Mouse (Mus musculus): ENCODE data around the gene Lsm7. TPM values are rescaled to one million over a fixed set of nuclear protein-coding genes. Genes with fewer than 3 reads are reported as not detected.

The Lsm7 gene
- polyA plus RNA-seq, 2 experiments, result 371 to 417 TPM

DNA sequence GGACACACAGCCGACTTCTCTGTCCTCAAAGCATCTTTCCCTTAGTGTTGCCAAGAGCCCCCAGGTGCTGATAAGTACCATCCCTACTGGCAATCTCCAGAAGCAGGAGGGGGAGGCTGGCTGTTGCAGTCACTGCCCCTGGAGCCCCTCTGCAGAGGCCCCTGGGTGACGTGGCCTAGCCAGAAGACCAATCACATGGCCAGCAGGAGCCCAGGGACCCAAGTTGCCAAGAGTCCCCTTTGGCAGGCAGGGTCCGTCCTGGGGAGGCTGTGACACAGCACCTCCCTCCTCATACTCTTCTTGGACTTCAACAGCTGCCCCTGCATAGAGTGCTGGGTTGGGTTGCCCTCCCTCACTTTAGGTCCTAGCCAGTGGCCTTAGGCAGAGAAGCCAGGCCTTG is 52.0 kb downstream of the Lsm7 start:
- DNase-seq (ENCODE audit: low spot score) (no peak), ATAC-seq (ENCODE audit: low FRiP score, low read depth) (no peak)
- peaks cover 52% of the 10 kb centered on the region for H3K36me3 ChIP-seq (ENCODE audit: control insufficient read depth, insufficient read depth, low read length)
- no peak overlapping the region for H3K9ac ChIP-seq (ENCODE audit: low read depth, low read length, severe bottlenecking)
- H3K4me3 ChIP-seq (replicated peaks; ENCODE audit: low read length), result no peak overlapping the region
- peaks cover 17% of the 10 kb centered on the region; the same call in 1 of the 2 replicates for H3K4me1 ChIP-seq (ENCODE audit: control insufficient read depth, insufficient read depth, low read length)
- H3K27ac ChIP-seq (replicated peaks; ENCODE audit: low read depth, low read length), result no peak overlapping the region
- no peak overlapping the region for H3K4me2 ChIP-seq (replicated peaks; ENCODE audit: low read depth, low read length, severe bottlenecking)
- peaks cover 3% of the 10 kb centered on the region; the same call in 1 of the 2 replicates for H3K27me3 ChIP-seq (ENCODE audit: control insufficient read depth, insufficient read depth, low read length)
- WGBS, result 85% methylated on average over 3 of the region's 3 CpGs
- no peaks in the 10 kb centered on the region for H3K9me3 ChIP-seq (ENCODE audit: control insufficient read depth, low read length)
- TF ChIP-seq POLR2A (IDR thresholded peaks at IDR 0.05; ENCODE audit: borderline replicate concordance, extremely low read depth, insufficient read depth, insufficient read length), result no peak

MicroRNA genes within 50 kb of the gene (microRNA counts, 519-probe panel; counts per million panel counts)
- microRNA mmu-miR-1982, result not detected

Small RNAs within 50 kb of the gene (microRNA-seq; reads per million reads assigned to microRNA genes)
- gene Mir1982, result 2.7 reads per million, percentile 5 among the genes with 10 or more reads in this experiment

Other genes starting within 250 kb of the Lsm7 start
- gene Gm49322, start 249.2 kb downstream of the Lsm7 start, polyA plus RNA-seq (2012; rRNA removed), result 5.6 and 6.2 TPM in 2 replicates
- gene Gm49322, start 249.2 kb downstream of the Lsm7 start, polyA plus RNA-seq (2014; fragmentation: Nextera tagmentation; extraction: Ambion mirVana), result 2.2 and 2.8 TPM in 2 replicates
- 253 and 298 TPM in 2 replicates for gene Csnk1g2, start 232.4 kb downstream of the Lsm7 start, polyA plus RNA-seq (2012; rRNA removed)
- 110 and 125 TPM in 2 replicates for gene Csnk1g2, start 232.4 kb downstream of the Lsm7 start, polyA plus RNA-seq (2014; fragmentation: Nextera tagmentation; extraction: Ambion mirVana)
- gene Btbd2, start 198.1 kb downstream of the Lsm7 start, polyA plus RNA-seq (2012; rRNA removed), result 87.8 and 122 TPM in 2 replicates
- gene Btbd2, start 198.1 kb downstream of the Lsm7 start, polyA plus RNA-seq (2014; fragmentation: Nextera tagmentation; extraction: Ambion mirVana), result 78.0 and 89.1 TPM in 2 replicates
- gene Mknk2, start 177.1 kb downstream of the Lsm7 start, polyA plus RNA-seq (2012; rRNA removed), result 108 and 147 TPM in 2 replicates
- gene Mknk2, start 177.1 kb downstream of the Lsm7 start, polyA plus RNA-seq (2014; fragmentation: Nextera tagmentation; extraction: Ambion mirVana), result 93.0 and 97.7 TPM in 2 replicates
- gene Mob3a, start 153.2 kb downstream of the Lsm7 start, polyA plus RNA-seq (2012; rRNA removed), result 33.7 and 42.7 TPM in 2 replicates
- 35.9 and 36.5 TPM in 2 replicates for gene Mob3a, start 153.2 kb downstream of the Lsm7 start, polyA plus RNA-seq (2014; fragmentation: Nextera tagmentation; extraction: Ambion mirVana)
- gene Izumo4, start 153.0 kb downstream of the Lsm7 start, polyA plus RNA-seq (2012; rRNA removed), result 64.5 and 66.1 TPM in 2 replicates
- 14.4 and 15.9 TPM in 2 replicates for gene Izumo4, start 153.0 kb downstream of the Lsm7 start, polyA plus RNA-seq (2014; fragmentation: Nextera tagmentation; extraction: Ambion mirVana)
- 123 and 150 TPM in 2 replicates for gene Ap3d1, start 112.9 kb downstream of the Lsm7 start, polyA plus RNA-seq (2012; rRNA removed)
- gene Ap3d1, start 112.9 kb downstream of the Lsm7 start, polyA plus RNA-seq (2014; fragmentation: Nextera tagmentation; extraction: Ambion mirVana), result 75.1 and 82.9 TPM in 2 replicates
- 55.1 and 72.2 TPM in 2 replicates for gene Dot1l, start 100.0 kb downstream of the Lsm7 start, polyA plus RNA-seq (2012; rRNA removed)
- 22.7 and 25.6 TPM in 2 replicates for gene Dot1l, start 100.0 kb downstream of the Lsm7 start, polyA plus RNA-seq (2014; fragmentation: Nextera tagmentation; extraction: Ambion mirVana)
- gene Sf3a2, start 57.0 kb downstream of the Lsm7 start, polyA plus RNA-seq (2012; rRNA removed), result 78.0 and 102 TPM in 2 replicates
- gene Sf3a2, start 57.0 kb downstream of the Lsm7 start, polyA plus RNA-seq (2014; fragmentation: Nextera tagmentation; extraction: Ambion mirVana), result 80.6 and 87.6 TPM in 2 replicates
- 109 and 110 TPM in 2 replicates for gene Plekhj1, start 56.6 kb downstream of the Lsm7 start, polyA plus RNA-seq (2012; rRNA removed)
- 119 and 121 TPM in 2 replicates for gene Plekhj1, start 56.6 kb downstream of the Lsm7 start, polyA plus RNA-seq (2014; fragmentation: Nextera tagmentation; extraction: Ambion mirVana)
- 1.0 and 1.9 TPM in 2 replicates for gene Amh, start 50.0 kb downstream of the Lsm7 start, polyA plus RNA-seq (2012; rRNA removed)
- gene Amh, start 50.0 kb downstream of the Lsm7 start, polyA plus RNA-seq (2014; fragmentation: Nextera tagmentation; extraction: Ambion mirVana), result 0.11 TPM in 1 of 2 replicates, not detected in the other
- 8.5 and 12.1 TPM in 2 replicates for gene Jsrp1, start 41.7 kb downstream of the Lsm7 start, polyA plus RNA-seq (2012; rRNA removed)
- 5.1 and 6.1 TPM in 2 replicates for gene Jsrp1, start 41.7 kb downstream of the Lsm7 start, polyA plus RNA-seq (2014; fragmentation: Nextera tagmentation; extraction: Ambion mirVana)
- 882 and 1,248 TPM in 2 replicates for gene Oaz1, start 28.6 kb downstream of the Lsm7 start, polyA plus RNA-seq (2012; rRNA removed)
- gene Oaz1, start 28.6 kb downstream of the Lsm7 start, polyA plus RNA-seq (2014; fragmentation: Nextera tagmentation; extraction: Ambion mirVana), result 1,813 and 1,884 TPM in 2 replicates
- gene Lingo3, start 11.2 kb downstream of the Lsm7 start, polyA plus RNA-seq (2012; rRNA removed), result 0.88 and 1.4 TPM in 2 replicates
- gene Lingo3, start 11.2 kb downstream of the Lsm7 start, polyA plus RNA-seq (2014; fragmentation: Nextera tagmentation; extraction: Ambion mirVana), result 0.56 and 0.82 TPM in 2 replicates
- gene Sppl2b, start 66 bp upstream of the Lsm7 start, polyA plus RNA-seq (2012; rRNA removed), result 86.8 and 128 TPM in 2 replicates
- gene Sppl2b, start 66 bp upstream of the Lsm7 start, polyA plus RNA-seq (2014; fragmentation: Nextera tagmentation; extraction: Ambion mirVana), result 40.8 and 41.8 TPM in 2 replicates
- 0.04 TPM in 1 of 2 replicates, not detected in the other for gene Tmprss9, start 16.6 kb upstream of the Lsm7 start, polyA plus RNA-seq (2012; rRNA removed)
- 0.10 TPM in 1 of 2 replicates, not detected in the other for gene Tmprss9, start 16.6 kb upstream of the Lsm7 start, polyA plus RNA-seq (2014; fragmentation: Nextera tagmentation; extraction: Ambion mirVana)
- gene Timm13, start 45.8 kb upstream of the Lsm7 start, polyA plus RNA-seq (2012; rRNA removed), result 187 and 229 TPM in 2 replicates
- 330 and 335 TPM in 2 replicates for gene Timm13, start 45.8 kb upstream of the Lsm7 start, polyA plus RNA-seq (2014; fragmentation: Nextera tagmentation; extraction: Ambion mirVana)
- 75.9 and 77.5 TPM in 2 replicates for gene Lmnb2, start 63.0 kb upstream of the Lsm7 start, polyA plus RNA-seq (2012; rRNA removed)
- 19.1 and 21.5 TPM in 2 replicates for gene Lmnb2, start 63.0 kb upstream of the Lsm7 start, polyA plus RNA-seq (2014; fragmentation: Nextera tagmentation; extraction: Ambion mirVana)
- gene Gadd45b, start 74.9 kb upstream of the Lsm7 start, polyA plus RNA-seq (2012; rRNA removed), result 46.2 and 52.2 TPM in 2 replicates
- 33.8 and 36.6 TPM in 2 replicates for gene Gadd45b, start 74.9 kb upstream of the Lsm7 start, polyA plus RNA-seq (2014; fragmentation: Nextera tagmentation; extraction: Ambion mirVana)
- 7.6 and 7.9 TPM in 2 replicates for gene Gng7, start 159.7 kb upstream of the Lsm7 start, polyA plus RNA-seq (2012; rRNA removed)
- 6.5 and 7.2 TPM in 2 replicates for gene Gng7, start 159.7 kb upstream of the Lsm7 start, polyA plus RNA-seq (2014; fragmentation: Nextera tagmentation; extraction: Ambion mirVana)
- gene Diras1, start 170.5 kb upstream of the Lsm7 start, polyA plus RNA-seq (2012; rRNA removed), result 0.13 and 0.20 TPM in 2 replicates
- gene Diras1, start 170.5 kb upstream of the Lsm7 start, polyA plus RNA-seq (2014; fragmentation: Nextera tagmentation; extraction: Ambion mirVana), result not detected in 2 replicates
- gene Slc39a3, start 182.2 kb upstream of the Lsm7 start, polyA plus RNA-seq (2012; rRNA removed), result 25.9 and 33.0 TPM in 2 replicates
- 12.8 and 14.8 TPM in 2 replicates for gene Slc39a3, start 182.2 kb upstream of the Lsm7 start, polyA plus RNA-seq (2014; fragmentation: Nextera tagmentation; extraction: Ambion mirVana)
- gene Sgta, start 205.0 kb upstream of the Lsm7 start, polyA plus RNA-seq (2012; rRNA removed), result 205 and 263 TPM in 2 replicates
- gene Sgta, start 205.0 kb upstream of the Lsm7 start, polyA plus RNA-seq (2014; fragmentation: Nextera tagmentation; extraction: Ambion mirVana), result 176 and 192 TPM in 2 replicates
- 79.0 and 93.4 TPM in 2 replicates for gene Thop1, start 214.8 kb upstream of the Lsm7 start, polyA plus RNA-seq (2012; rRNA removed)
- 52.4 and 54.1 TPM in 2 replicates for gene Thop1, start 214.8 kb upstream of the Lsm7 start, polyA plus RNA-seq (2014; fragmentation: Nextera tagmentation; extraction: Ambion mirVana)
- 0.44 and 0.54 TPM in 2 replicates for gene Creb3l3, start 243.7 kb upstream of the Lsm7 start, polyA plus RNA-seq (2012; rRNA removed)
- gene Creb3l3, start 243.7 kb upstream of the Lsm7 start, polyA plus RNA-seq (2014; fragmentation: Nextera tagmentation; extraction: Ambion mirVana), result 0.58 and 0.74 TPM in 2 replicates

Data from limb, embryonic 14.5 days (tissue).